Mouse (Mus musculus) kidney, postnatal 25 days (tissue): Measurements from ENCODE around the gene Saa1.
"Not testable (repeated sequence)": the region's sequence is repeated elsewhere in the genome, so short reads cannot be mapped to it uniquely, and the experiment has no call there.

Experiments
- DNase-seq, 2 experiments: peaks; one replicate each; pipeline ENCODE4 v3.0.0; 2021; ENCODE audit warnings: mixed read lengths in 2 of 2

Saa1 gene

DNA sequence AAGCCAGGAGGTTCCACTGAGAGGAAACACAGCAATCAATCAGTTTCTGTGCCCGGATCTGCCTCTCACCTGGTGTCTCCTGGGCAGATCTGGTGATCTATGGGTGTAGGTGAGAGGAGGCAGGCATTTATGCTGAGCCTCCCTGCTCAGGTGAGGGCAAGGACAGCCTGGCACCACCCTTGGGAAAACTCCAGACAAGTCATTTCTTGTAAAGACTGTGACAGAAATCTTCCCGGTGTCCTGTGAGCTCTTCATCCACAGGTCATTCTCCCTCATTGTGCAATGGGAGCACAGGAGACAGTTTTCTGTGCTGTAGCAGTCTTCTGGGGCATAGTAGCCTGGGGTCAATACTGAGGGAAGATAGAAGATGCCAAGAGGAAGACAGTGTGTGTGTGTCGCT, at the start of gene Saa1:
Gene Saa1, minus strand, starts transcription at position 101 of the 400 bp plus-strand sequence.
- DNase-seq, result not testable (repeated sequence)

DNA sequence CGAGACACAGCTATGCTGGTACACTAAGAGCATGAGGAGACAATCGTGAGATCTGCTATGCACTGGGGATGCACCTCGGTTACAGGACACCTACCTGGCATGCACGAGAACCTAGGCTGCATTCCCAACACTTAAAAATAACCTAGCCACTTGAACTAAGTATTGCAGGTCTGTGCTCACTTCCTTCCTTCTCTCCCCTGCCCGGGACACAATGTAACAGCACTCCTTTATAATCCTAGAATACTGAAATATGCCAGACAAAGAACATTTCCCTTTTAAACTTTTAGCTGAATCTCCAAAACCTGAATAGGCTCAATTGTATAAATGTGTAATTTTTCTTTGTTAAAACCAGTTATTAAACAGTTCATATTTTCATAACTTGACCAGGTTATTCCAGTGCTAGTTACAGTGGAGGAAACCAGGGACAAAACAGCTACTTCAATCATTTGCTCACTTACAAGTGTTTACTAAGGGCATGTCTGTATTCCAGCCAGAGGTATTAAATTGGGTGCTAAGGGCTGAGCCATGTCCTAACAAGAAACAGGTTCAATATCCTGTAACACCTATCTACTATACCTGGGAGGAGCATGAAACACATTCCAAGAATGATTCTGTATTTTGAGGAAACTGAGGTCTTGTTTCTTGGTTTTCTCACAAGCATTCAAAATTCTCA, 46.5 kb upstream of the Saa1 start:
- no peak for DNase-seq

DNA sequence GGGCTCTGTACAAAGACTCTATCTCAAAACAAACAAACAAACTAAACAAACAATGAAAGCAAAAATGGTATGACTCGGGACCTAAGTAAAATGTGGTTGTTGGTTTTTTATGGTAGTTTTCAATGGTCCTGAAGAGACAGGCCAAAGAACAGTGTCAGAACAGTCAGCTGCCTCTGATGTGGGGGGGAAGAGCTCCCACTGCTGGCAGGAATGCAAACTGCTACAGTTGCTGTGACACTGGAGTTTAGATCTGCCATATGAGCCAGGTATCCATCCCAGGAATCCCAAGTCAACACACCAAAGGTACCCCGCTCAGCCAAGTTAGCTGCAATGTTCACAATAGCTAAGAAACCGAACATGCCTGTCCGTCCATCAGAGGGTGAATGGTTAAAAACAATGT, 27.9 kb upstream of the Saa1 start:
- peak; percentile 48 to 69 for DNase-seq

DNA sequence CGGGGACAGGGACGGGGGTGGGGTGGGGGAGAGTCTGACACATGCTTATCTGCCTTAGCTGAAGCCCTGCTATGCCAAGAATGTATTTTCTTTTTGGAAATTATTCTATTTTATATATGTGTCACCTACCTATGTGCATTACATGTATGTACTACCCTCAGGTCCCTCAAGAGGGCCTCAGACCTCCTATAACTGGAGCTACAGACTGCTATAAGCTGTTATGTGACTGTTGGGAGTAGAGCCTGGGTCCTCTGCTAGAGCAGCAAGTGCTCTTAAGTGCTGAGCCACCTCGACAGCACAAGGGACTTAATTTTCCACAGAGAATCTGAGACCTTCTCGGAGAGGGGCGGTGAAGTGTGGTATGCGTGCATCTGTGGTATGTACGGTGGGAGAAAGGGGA, 25.7 kb upstream of the Saa1 start:
- DNase-seq, result no peak

DNA sequence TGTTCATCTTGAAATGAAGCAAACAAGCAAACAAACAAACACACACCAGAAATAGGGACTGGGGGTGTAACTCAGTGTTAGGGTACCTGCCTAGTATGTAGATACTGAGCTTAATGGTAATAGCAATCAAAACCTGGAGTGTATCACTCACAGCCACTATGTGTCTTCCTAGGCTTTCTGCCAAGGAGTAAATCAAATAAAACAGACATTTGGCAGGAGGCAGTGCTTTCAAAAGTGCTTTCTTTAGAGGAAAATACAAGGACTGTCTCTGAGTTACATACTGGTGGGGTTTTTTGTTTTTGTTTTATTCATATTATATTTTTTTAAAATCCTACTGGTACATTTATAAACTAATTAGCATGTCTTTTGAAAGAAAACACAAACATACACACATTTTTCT, 24.6 kb upstream of the Saa1 start:
- no peak for DNase-seq

DNA sequence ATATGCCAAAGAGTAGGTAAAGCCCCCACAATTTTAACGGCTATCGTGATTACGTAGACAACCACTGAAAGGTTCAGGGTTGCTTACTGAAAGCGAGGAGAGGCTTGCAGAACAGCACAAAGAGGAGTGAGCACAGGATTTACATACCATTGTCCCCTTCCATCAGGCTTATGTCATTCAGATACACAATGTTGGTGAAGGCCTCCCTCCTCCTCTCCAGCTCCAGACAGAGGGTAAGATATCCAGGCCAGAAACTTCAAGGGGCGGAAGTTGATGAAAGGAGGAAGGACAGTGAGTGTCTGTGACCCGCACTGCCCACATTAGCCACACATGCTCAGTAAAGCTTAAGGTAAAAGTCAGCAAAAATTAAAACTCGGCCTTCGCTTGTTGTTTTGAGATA, 21.9 kb upstream of the Saa1 start:
- DNase-seq, result no peak

DNA sequence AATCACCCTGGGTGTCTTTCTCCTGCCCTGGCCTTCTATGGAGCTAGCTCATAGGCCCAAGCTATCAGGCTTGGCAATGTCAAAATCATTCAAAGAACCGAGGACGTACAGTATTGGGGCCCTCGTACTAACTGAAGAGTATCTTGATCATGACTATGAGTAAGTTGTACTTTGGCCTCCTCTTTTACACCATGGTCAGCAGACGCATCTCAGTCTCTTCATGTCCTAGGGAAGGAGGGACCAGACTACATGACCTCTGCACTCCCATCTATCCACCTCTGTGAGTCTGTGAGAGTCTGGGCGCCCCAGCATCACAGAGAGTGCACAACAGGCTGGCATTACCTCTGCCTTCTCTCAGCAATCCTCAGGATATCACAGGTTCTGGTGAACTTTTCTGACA, 19.8 kb upstream of the Saa1 start:
- DNase-seq, result no peak

DNA sequence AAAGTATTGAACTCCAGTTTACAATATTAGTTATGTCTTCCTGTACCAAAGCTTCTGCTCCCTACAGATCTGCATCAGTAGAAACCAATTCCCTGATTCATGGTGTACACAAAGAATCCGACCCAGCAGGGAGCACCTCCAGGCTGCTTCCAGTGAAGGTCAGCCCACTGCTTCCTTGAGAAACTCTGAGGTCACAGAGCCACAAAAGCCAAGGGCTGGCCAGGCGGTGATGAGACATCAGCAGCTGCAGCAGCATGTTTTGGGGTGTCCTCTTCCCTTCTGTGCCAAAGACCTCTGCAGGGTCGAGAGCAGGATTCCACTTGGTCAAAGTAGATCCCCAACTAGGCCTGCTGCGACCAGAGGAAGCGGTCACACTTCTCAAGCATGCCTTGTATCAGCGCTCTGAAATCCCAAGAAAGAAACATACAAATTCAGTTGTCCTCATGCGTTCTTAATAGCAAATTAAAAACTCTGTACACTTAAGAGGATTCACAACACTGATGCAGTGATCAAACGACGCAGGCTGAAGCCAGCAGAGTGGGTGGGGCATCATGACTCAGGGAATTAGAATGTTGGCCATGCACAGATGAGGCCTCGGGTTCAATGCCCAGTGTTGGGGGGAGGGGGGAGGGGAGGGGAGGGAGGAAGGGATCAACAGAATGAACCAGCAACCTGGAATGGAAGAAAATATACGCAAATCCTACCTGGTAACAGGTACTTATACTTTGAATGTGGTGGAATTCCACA, 18.4 kb upstream of the Saa1 start:
- no peak for DNase-seq

DNA sequence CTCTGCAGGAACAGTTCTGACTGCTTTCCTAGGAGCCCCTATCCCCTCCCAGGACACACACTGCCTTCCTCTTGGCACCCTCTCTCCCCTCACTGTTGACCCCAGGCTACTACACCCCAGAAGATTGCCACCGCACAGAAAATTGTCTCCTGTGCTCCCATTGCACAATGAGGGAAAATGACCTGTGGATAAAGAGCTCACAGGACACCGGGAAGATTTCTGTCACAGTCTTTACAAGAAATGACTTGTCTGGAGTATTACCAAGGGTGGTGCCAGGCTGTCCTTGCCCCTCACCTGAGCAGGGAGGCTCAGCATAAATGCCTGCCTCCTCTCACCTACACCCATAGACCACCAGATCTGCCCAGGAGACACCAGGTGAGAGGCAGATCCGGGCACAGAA, 8.7 kb upstream of the Saa1 start, which contains the start of gene Saa2:
Gene Saa2, plus strand, starts transcription at position 301 of the 400 bp plus-strand sequence.
- DNase-seq, result no peak

DNA sequence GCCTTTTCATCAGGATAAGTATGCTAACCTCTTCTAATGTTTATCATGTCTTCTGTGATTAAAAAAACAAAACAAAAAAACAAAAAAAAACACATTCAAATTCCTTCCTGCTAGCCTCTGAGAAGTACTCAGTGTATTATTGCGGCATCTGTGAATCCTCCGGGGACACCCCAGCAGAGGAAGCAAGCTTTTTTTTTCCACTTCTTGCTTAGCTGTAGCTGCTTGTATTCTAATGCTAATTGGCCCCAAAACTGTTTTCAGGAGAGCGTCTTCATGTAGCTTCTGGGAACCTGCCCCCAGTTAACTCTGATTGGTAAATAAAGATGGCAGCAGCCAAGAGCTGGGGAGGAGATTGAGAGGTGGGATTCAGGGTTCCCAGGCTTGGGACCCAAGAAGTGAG, 5.7 kb upstream of the Saa1 start:
- no peak for DNase-seq

DNA sequence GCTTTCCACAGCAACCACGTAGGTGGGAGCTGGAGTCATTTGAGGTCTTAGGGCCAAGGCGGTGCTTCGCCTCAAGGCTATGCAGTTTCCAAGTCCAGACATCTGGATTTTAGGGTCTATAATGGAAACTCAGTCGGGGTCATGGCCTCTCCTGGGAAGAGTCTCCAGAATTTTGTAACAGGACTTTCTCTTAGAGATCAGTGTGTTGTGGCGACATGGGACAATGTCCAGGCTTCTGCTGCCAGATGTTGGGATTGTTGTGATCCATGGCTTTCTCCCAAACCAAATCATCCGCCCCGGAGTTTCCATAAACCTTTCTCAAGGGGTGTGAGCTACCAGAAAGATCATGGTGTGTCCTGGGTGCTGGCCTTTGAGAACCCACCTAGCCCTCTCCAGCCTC, 3.6 kb upstream of the Saa1 start:
- DNase-seq, result no peak

DNA sequence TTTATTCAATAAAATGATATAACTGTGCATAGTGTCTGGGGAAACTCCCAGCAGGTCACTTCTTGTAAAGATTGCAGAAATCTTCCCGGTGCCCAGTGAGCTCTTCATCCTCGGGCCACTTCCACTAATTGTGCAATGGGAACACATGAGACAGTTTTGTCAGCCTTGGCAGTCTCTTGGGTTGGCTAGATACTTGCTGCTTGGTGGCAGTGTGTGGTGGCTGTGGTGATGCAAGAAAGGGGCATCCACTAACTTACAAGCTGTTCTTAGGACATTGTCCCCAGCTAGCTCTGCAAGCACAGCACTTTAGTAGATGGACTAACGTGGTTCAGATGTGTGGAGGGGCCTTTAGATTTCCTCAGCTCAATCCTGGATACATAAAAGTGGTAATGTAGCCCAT, 3.0 kb upstream of the Saa1 start:
- no peak for DNase-seq

DNA sequence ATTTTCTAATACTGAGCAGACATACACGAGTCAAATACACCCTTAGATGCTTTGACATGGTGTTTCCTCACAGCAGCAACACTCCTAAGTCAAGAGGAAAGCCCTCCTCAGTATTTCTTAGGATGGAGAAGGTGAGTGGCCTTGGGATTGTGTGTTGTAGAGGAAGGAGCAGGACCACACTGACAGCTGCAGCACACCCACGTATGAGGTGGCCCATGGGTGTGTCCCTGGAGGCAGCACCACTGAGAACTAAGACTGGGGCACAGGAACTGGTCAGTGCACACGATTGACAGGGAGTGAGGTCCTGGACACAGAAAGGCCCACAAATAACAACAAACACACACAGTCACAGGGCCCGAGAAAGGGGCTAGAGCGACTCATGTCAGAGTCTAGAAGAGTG, 2.7 kb downstream of the Saa1 start:
- not testable (repeated sequence) for DNase-seq

DNA sequence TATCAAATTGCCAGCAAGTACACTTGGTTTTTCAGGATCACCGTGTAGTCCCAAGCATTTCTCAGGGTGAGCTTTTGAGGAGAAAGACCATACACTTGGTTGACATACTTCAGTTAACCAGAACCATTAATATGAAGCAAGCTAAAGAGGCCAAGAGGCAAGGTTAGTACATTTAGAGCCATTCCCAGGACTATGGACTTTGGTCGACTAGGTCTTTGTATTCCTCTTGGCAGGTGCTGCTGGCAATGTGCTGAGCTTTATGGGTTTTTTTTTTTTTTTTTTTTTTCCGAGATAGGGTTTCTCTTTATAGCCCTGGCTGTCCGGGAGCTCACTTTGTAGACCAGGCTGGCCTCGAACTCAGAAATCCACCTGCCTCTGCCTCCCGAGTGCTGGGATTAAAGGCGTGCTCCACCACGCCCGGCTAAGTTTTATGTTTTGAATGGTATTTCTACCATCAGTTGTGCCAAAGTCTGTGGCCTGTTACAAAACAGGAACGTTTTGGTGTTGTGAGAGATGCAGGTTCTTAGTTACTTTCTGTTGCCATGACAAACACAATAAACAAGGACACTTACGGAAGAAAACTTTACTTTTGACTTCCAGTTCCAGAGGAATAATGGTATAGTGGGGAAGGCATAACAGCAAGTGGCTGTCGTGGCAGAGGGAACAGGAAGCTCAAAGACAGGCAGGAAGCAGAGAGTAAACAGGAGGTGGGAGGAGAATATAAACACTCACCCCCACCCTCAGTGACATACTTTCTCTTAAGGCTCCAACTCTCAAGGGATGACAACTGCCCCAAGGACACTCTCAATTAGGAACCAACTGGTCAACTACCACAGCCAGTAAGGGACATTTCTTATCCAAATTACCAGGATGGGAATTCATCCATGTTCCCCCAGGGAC, 4.0 kb downstream of the Saa1 start:
- DNase-seq, result peak; percentile 48 to 49

DNA sequence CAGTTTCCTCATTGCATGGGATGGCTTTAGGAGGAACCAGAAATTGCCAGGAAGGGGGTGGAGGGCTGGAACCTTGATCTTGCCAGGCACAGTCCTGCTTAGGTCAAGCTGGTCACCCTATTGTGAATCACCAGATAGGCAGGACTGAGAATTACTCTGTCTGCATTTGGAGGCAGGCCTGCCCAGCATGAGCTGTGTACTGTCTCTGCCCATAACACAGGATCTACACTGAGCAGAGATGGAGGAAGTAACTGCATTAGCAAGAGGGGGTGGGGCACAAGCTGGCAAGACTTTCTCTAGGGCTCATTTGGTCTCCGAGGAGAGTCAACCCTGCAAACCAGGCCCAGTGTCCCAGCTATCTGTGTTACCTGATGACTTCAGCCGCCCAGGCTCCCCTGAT, 7.8 kb downstream of the Saa1 start:
- no peak for DNase-seq

DNA sequence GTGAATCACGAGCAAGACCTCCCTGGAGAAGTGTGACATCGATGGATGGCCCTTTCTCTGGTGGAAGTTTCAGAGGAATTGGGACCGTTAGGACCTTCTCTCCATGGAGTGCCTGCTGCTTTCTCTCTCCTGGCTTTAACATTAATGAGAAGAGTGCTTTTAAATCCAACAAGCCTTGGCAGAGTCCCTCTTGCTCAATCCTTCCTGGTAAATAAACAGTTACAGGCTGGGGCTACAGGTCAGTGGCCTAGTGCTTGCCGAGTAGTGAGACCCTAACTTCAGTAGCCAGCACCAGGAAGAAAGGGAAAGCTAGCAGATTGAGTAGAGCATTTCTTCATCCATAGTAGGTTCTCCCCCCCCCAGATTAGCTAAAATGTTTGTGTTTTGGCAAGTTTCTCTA, 10.3 kb downstream of the Saa1 start, which contains the start of gene Saa4:
Gene Saa4, minus strand, starts transcription at position 146 of the 400 bp plus-strand sequence.
- DNase-seq, result no peak

DNA sequence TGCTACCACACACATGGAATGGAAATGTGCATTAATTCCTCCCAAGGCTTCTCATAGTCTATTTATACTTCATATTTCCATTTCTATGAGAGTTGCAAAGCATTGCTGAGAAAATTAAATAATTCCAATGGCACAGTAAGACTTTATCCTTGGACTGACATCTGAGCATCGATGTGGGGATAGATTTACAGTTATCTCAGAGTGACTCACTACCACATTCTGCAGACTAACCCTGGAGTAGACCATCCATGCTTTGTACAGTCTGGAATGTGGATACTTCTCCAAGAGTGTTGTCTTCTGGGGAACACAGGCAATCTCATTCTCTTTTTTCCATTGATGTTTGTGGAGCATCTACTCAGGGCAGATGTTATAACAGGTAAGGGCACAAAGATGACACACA, 15.2 kb downstream of the Saa1 start:
- no peak for DNase-seq

DNA sequence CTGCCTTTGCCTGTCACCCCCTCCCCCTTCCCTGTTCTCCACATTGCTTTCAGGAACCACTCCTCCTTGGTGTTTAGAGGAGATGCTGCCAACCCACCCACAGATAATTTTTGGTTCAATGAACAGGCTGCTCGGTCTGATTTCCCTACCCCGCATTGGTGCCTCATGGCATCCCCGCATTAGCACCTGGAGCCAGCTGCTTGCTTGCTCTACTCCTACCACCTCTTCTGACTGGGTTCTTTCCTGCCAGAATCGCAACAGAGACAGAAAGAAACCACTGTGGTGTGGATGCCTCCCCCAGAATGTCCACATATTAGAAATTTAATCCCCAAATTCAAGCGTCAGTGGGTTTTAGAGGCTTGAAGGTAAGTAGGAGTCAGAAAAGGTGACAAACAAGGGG, 18.4 kb downstream of the Saa1 start:
- DNase-seq, result no peak

DNA sequence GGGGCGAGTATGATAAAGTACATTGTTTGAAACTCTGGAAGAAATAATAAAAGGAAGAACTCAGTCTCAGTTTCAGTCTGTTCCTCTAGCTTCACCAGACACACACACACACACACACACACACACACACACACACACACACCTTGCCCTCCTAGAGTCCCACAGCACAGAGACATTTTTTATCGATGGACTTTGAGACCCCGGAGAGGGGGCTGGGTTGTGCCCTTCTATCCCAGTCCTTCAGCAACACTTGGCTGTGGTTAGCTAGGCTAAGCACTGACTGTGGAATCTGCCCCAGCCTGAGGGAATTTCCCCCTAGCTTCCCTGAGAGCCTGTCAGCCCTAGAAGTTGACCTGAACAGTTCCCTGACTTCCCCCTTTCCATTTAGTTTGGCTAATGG, 18.9 kb downstream of the Saa1 start:
- DNase-seq, result peak; percentile 35 to 78

DNA sequence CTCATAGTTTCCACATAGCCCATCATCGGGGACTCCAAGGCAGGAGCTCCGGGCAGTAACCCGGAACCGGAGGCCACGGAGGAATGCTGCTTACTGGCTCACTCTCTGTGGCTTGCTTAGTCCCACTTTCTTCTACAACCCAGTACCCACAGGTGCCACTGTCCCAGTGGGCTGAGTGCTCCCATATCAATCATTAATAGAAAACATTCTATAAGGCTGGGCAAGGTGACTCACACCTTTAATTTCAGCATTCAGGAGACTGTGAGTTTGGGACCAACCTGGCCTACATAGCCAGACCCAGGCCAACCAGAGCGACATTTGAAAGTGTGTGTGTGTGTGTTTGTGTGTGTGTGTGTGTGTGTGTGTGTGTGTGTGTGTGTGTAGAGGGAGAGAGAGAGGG, 19.4 kb downstream of the Saa1 start:
- DNase-seq, result no peak

DNA sequence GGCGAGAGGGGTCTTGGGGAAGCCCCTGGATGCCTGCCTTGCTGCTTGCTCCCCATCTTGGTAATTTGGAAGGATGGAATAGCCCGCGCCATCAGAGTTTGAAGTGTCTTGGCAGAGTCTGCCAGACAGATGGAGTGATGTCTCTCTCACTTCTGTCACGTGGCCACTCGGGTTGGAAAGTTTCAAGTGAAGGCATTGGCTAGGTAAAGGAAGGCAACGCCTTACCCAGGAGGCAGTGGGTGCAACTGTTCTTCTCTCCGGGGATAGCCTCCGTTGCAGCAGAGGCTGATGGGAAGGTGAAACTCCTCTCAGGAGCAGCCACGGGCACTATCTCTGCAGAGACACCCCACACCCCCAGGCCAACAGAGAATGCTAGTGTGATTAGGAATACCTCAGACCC, 22.3 kb downstream of the Saa1 start:
- DNase-seq, result no peak

DNA sequence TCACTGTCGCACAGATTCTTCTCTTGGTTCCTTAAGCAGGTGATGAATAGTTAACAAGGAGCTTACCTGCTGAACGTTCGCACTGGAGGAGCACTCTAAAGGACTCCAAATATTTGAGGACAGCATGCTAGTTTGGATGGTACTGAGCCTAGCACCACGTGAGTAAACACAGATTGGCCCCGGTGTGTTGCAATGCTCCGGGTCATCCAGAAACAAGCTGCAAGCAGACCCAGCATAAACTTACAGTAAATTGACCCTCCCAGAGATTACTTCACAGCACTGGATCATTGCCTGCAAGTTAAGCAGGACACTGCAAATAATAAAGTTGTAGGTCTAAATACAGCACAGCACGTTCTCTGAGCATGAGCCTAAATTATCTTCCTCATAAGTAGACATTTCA, 23.3 kb downstream of the Saa1 start:
- peak; percentile 10 to 65 for DNase-seq

DNA sequence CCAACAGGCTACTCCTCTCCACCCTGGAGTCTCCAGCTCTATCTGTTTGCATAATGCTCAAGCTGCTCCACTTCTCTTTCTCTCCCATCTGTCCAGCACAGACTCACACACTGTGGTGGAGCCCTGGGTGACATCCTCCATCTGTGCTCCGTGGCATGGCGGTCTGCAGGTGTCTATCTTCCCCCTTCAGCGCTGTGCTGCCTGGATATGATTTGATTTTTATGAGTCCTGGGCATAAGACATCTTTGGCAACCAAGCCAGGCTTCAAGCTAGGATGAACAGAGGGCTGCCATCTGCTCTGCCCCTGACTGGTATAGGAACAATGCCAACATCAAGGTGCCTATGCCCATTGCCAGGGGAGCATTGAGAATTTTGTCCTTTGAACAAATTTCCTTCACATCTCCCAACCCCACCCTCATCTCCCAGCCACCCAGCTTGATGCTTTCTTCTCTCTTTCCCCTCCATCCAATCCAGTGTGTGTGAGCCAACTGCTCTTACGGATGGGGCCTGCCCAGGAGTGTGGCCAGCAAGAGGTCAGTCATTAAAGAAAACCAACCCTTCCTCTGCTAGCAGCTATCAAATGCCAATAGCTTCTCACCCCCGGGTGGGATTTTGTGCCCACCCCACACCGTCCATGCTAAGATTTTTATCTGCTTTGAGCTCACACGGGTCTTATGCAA, 24.0 kb downstream of the Saa1 start:
- DNase-seq, result no peak
